In genomic region chr8:54529382-54530296, GRCm38 (mm10) we compare ENCODE assay signal across 8 mouse cellular contexts. TPM values are rescaled to one million over a fixed set of nuclear protein-coding genes. Genes with fewer than 3 reads are reported as not detected.
DNase-seq lines count a peak whose midpoint lies in the region; ATAC-seq lines count a peak whose summit lies in the region.

Gene Asb5, plus strand, starts transcription at chr8:54529580.
Gene Spcs3, minus strand, starts transcription at chr8:54529998.

- peak within 1 kb of the TSS; percentile 55 for H3K4me2 ChIP-seq in hindbrain, embryonic 11.5 days (replicated peaks; ENCODE audit: low read depth, low read length)

- WGBS in hindbrain, embryonic 11.5 days = under 1% methylated on average over 76 of the region's 89 CpGs

- H3K9ac ChIP-seq in hindbrain, embryonic 11.5 days (ENCODE audit: low read depth, low read length) = peak within 1 kb of the TSS; percentile 87

- H3K4me1 ChIP-seq in hindbrain, embryonic 11.5 days (replicated peaks; ENCODE audit: control insufficient read depth, insufficient read depth, low read length) = no peaks in the 10 kb centered on the region

- H3K27me3 ChIP-seq in hindbrain, embryonic 11.5 days (ENCODE audit: control insufficient read depth, insufficient read depth, low read length) = no peaks in the 10 kb centered on the region

- DNase-seq in Muller cell, postnatal 12 days (ENCODE audit: inconsistent ontology term) = peak; percentile 99
- DNase-seq in cerebellum, adult 9-11 months = peak; percentile 95
- peak; percentile 84 to 95 for DNase-seq in frontal cortex, adult 2 months (ENCODE audit: extremely low spot score in 1 of 2, low spot score in 1 of 2)
- peak; percentile 98 for DNase-seq in hindbrain, embryonic 11.5 days (ENCODE audit: low spot score)
- peak; percentile 94 to 97 for DNase-seq in layer of hippocampus, postnatal 10 days (ENCODE audit: low spot score in 2 of 2)
- peak; percentile 96 for DNase-seq in lung, postnatal 10 days
- peak; percentile 97 for DNase-seq in ovary, postnatal 36 days (ENCODE audit: low spot score)
- peak; percentile 97 for DNase-seq in thymus, postnatal 25 days

- H3K27ac ChIP-seq in hindbrain, embryonic 11.5 days (ENCODE audit: low read depth, low read length) = peak within 1 kb of the TSS; percentile 70; the same call in 1 of the 2 replicates

- ATAC-seq in hindbrain, embryonic 11.5 days (ENCODE audit: low FRiP score) = peak; percentile 95

- peak within 1 kb of the TSS; percentile 94 for H3K4me3 ChIP-seq in hindbrain, embryonic 11.5 days (ENCODE audit: low read depth, low read length)

- H3K36me3 ChIP-seq in hindbrain, embryonic 11.5 days (ENCODE audit: control insufficient read depth, insufficient read depth, low read length) = no peaks in the 10 kb centered on the region

- H3K9me3 ChIP-seq in hindbrain, embryonic 11.5 days (ENCODE audit: control insufficient read depth, low read length) = no peaks in the 10 kb centered on the region

RNA-seq across cellular contexts. Expression of gene Asb5, which starts in this region (rescaled TPM):
- polyA plus RNA-seq in frontal cortex, adult 2 months (2012; rRNA removed) = 3.7 and 3.9 TPM in 2 replicates
- 4.7 and 6.1 TPM in 2 replicates for polyA plus RNA-seq in hindbrain, embryonic 11.5 days (2014; fragmentation: Nextera tagmentation; extraction: Ambion mirVana)
- 1 to 10 TPM; 1.5 to 2.7 TPM for total RNA-seq in layer of hippocampus, postnatal 10 days (2021)

RNA-seq across cellular contexts. Expression of gene Spcs3, which starts in this region (rescaled TPM):
- 44.4 and 47.2 TPM in 2 replicates for polyA plus RNA-seq in frontal cortex, adult 2 months (2012; rRNA removed)
- 80.2 and 82.6 TPM in 2 replicates for polyA plus RNA-seq in hindbrain, embryonic 11.5 days (2014; fragmentation: Nextera tagmentation; extraction: Ambion mirVana)
- total RNA-seq in layer of hippocampus, postnatal 10 days (2021) = 10 to 100 TPM; 36.1 to 37.1 TPM

Comparison
In these comparisons a context has a peak if more than half of its experiments do, and no peak if none do; other contexts are left out.
1. Peak in every context shown above with its lines: DNase-seq, ATAC-seq, H3K4me3 ChIP-seq and H3K27ac ChIP-seq.